Mouse (Mus musculus) mouse trophoblast stem cell (cell line): Measurements from ENCODE around the gene Wfdc3.

Source experiments
- in situ Hi-C, 2 experiments: fragments of 300-500 bp; cut with MseI, MboI; formaldehyde crosslinking; loops; 2 replicates in 1 of 2; 3 replicates in 1 of 2; pipeline ENCODE4 v1.15.1; 2025

Wfdc3 gene

GRCm38 (mm10) chr2:164745843-164746479, at the start of gene Wfdc3, which contains the start of gene Dnttip1:
Wfdc3 (minus strand) TSS chr2:164745931.
Dnttip1 (plus strand) TSS chr2:164745983.
- in situ Hi-C loops = no loop called here

GRCm38 (mm10) chr2:164794293-164794692, 48.6 kb upstream of the Wfdc3 start:
- in situ Hi-C loops = no loop called here

- in situ Hi-C loops = no loop called here
Measured at GRCm38 (mm10) chr2:164793772-164794171, 48.0 kb upstream of the Wfdc3 start.

- in situ Hi-C loops = no loop called here
Measured at GRCm38 (mm10) chr2:164793236-164793635, 47.5 kb upstream of the Wfdc3 start.

GRCm38 (mm10) chr2:164792400-164793190, 46.9 kb upstream of the Wfdc3 start:
- in situ Hi-C loops = no loop called here

- in situ Hi-C loops = no loop called here
Measured at GRCm38 (mm10) chr2:164791841-164792261, 46.1 kb upstream of the Wfdc3 start.

- in situ Hi-C loops = no loop called here
Measured at GRCm38 (mm10) chr2:164790451-164790850, 44.7 kb upstream of the Wfdc3 start.

- in situ Hi-C loops = no loop called here
Measured at GRCm38 (mm10) chr2:164788411-164788810, 42.7 kb upstream of the Wfdc3 start.

- in situ Hi-C loops = no loop called here
Measured at GRCm38 (mm10) chr2:164787779-164788178, 42.0 kb upstream of the Wfdc3 start.

- in situ Hi-C loops = no loop called here
Measured at GRCm38 (mm10) chr2:164787032-164787431, 41.3 kb upstream of the Wfdc3 start.

- in situ Hi-C loops = no loop called here
Measured at GRCm38 (mm10) chr2:164786388-164786885, 40.7 kb upstream of the Wfdc3 start.

GRCm38 (mm10) chr2:164785481-164786387, 40.0 kb upstream of the Wfdc3 start, which contains the start of gene Snx21:
Snx21 (plus strand) TSS chr2:164785823.
- in situ Hi-C loops = no loop called here

- in situ Hi-C loops = no loop called here
Measured at GRCm38 (mm10) chr2:164784869-164785420, 39.2 kb upstream of the Wfdc3 start.

GRCm38 (mm10) chr2:164783926-164784581, 38.3 kb upstream of the Wfdc3 start:
- in situ Hi-C loops = no loop called here

- in situ Hi-C loops = no loop called here
Measured at GRCm38 (mm10) chr2:164781876-164782275, 36.1 kb upstream of the Wfdc3 start.

- in situ Hi-C loops = no loop called here
Measured at GRCm38 (mm10) chr2:164779481-164780086, 33.9 kb upstream of the Wfdc3 start, which contains the start of gene Tnnc2. Tnnc2 (minus strand) TSS chr2:164779967.

- in situ Hi-C loops = no loop called here
Measured at GRCm38 (mm10) chr2:164778809-164779208, 33.1 kb upstream of the Wfdc3 start.

GRCm38 (mm10) chr2:164778015-164778287, 32.2 kb upstream of the Wfdc3 start:
- in situ Hi-C loops = no loop called here

- in situ Hi-C loops = no loop called here
Measured at GRCm38 (mm10) chr2:164777246-164778014, 31.7 kb upstream of the Wfdc3 start.

GRCm38 (mm10) chr2:164776801-164777200, 31.1 kb upstream of the Wfdc3 start:
- in situ Hi-C loops = no loop called here
